11 mouse cellular contexts compared by ENCODE assay signal in the genomic region with DNA sequence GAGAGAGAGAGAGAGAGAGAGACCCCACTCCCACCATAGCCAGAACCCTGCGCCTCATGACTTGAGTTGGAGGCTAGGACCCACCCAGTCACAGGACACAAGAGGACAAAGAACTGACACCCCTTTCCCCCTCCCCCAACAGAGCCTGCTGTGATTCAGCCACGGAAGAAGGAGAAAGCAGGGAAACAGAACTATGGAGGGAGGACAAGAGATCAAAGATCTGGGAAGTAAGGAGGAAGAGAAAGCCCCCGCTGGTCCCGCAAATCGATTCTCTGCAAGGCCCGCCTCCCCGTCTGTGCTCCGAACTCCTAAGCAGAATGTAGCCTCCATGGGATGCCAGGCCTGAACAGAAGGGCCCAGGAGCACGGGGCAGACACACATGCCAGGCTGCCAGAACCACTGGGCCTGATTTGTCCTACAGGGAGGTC. TPM values are rescaled to one million over a fixed set of nuclear protein-coding genes. Genes with fewer than 3 reads are reported as not detected.
DNase-seq lines count a peak whose midpoint lies in the region; ATAC-seq lines count a peak whose summit lies in the region.
"Had no signal": no experiment of that assay in that cellular context is flagged by ENCODE, and none has a peak within 500 bp of the region (broad histone marks: within the 10 kb centered on the region; RNA-seq: fewer than 3 reads in every experiment).

No protein-coding gene starts in this region.

- peak overlapping the region; percentile 32 for H3K4me2 ChIP-seq in embryonic facial prominence, embryonic 13.5 days
- peak overlapping the region; percentile 38 for H3K4me2 ChIP-seq in limb, embryonic 13.5 days (replicated peaks)
- H3K4me2 ChIP-seq: lung, embryonic 15.5 days had no signal

- DNase-seq in right cerebral cortex, postnatal 4 days: peak; percentile 39
- no peak for DNase-seq in right cerebral cortex, postnatal 36 days (ENCODE audit: low spot score in 2 of 2)
- DNase-seq in retina, postnatal 1 day: peak; percentile 58
- no peak for DNase-seq in gastrocnemius, adult 18-20 months (ENCODE audit: low spot score)
- DNase-seq in urinary bladder, adult 2 months (ENCODE audit: low spot score): no peak
- DNase-seq in gastrocnemius, postnatal 36 days: no peak

- no peak overlapping the region for H3K4me3 ChIP-seq in embryonic facial prominence, embryonic 13.5 days
- H3K4me3 ChIP-seq in limb, embryonic 13.5 days: no peak overlapping the region; the same call in 1 of the 2 replicates
- H3K4me3 ChIP-seq: lung, embryonic 15.5 days had no signal

- no peaks in the 10 kb centered on the region for H3K36me3 ChIP-seq in embryonic facial prominence, embryonic 13.5 days
- no peaks in the 10 kb centered on the region for H3K36me3 ChIP-seq in limb, embryonic 13.5 days
- H3K36me3 ChIP-seq: lung, embryonic 15.5 days had no signal

- WGBS in embryonic facial prominence, embryonic 13.5 days: 17% methylated on average over 9 of the region's 9 CpGs
- 19% methylated on average over 9 of the region's 9 CpGs for WGBS in limb, embryonic 13.5 days

- peaks cover 36% of the 10 kb centered on the region for H3K4me1 ChIP-seq in embryonic facial prominence, embryonic 13.5 days
- peaks cover 13% of the 10 kb centered on the region for H3K4me1 ChIP-seq in limb, embryonic 13.5 days

- H3K27ac ChIP-seq in embryonic facial prominence, embryonic 13.5 days: no peak overlapping the region
- H3K27ac ChIP-seq in limb, embryonic 13.5 days: no peak overlapping the region

- intact Hi-C loops in gastrocnemius, postnatal 36 days (cut with DNase I): no loop called here

- no peaks in the 10 kb centered on the region for H3K9me3 ChIP-seq in embryonic facial prominence, embryonic 13.5 days
- no peaks in the 10 kb centered on the region for H3K9me3 ChIP-seq in limb, embryonic 13.5 days
- H3K9me3 ChIP-seq: lung, embryonic 15.5 days had no signal

- no peak for ATAC-seq in embryonic facial prominence, embryonic 13.5 days (ENCODE audit: insufficient number of reproducible peaks, insufficient read depth, low FRiP score, low TSS enrichment, low read depth)
- no peak for ATAC-seq in limb, embryonic 13.5 days (ENCODE audit: low FRiP score, low read depth)
- ATAC-seq: Patski had no signal

- H3K27me3 ChIP-seq in embryonic facial prominence, embryonic 13.5 days: peaks cover 19% of the 10 kb centered on the region; the same call in 1 of the 2 replicates
- H3K27me3 ChIP-seq in limb, embryonic 13.5 days: peaks cover 33% of the 10 kb centered on the region
- H3K27me3 ChIP-seq: lung, embryonic 15.5 days had no signal

- H3K9ac ChIP-seq in embryonic facial prominence, embryonic 13.5 days: peak overlapping the region; percentile 36; the same call in 1 of the 2 replicates
- peak overlapping the region; percentile 35; the same call in 1 of the 2 replicates for H3K9ac ChIP-seq in limb, embryonic 13.5 days
- H3K9ac ChIP-seq: lung, embryonic 15.5 days had no signal

RNA-seq across cellular contexts. Expression of a gene that starts 12.9 kb away (rescaled TPM):
- 1.1 and 1.3 TPM in 2 replicates for polyA plus RNA-seq in embryonic facial prominence, embryonic 13.5 days (2015; fragmentation: Nextera tagmentation; extraction: Ambion mirVana)
- 0.66 and 1.4 TPM in 2 replicates for polyA plus RNA-seq in limb, embryonic 13.5 days (2015; fragmentation: Nextera tagmentation; extraction: Ambion mirVana)
- not detected for total RNA-seq in gastrocnemius, adult 18-20 months (2021)
- polyA plus RNA-seq in urinary bladder, adult 2 months (2012; rRNA removed): 0.37 and 0.66 TPM in 2 replicates
- total RNA-seq in gastrocnemius, postnatal 36 days (2021): not detected
- total RNA-seq: common myeloid progenitor, adult 5-6 weeks had no signal

RNA-seq across cellular contexts. Expression of a gene that starts 23.8 kb away (rescaled TPM):
- 1.5 and 2.6 TPM in 2 replicates for polyA plus RNA-seq in embryonic facial prominence, embryonic 13.5 days (2015; fragmentation: Nextera tagmentation; extraction: Ambion mirVana)
- 0.18 and 0.60 TPM in 2 replicates for polyA plus RNA-seq in limb, embryonic 13.5 days (2015; fragmentation: Nextera tagmentation; extraction: Ambion mirVana)
- total RNA-seq in gastrocnemius, adult 18-20 months (2021): under 1 TPM; 0.12 to 0.16 TPM
- polyA plus RNA-seq in urinary bladder, adult 2 months (2012; rRNA removed): 0.09 and 0.21 TPM in 2 replicates
- total RNA-seq in gastrocnemius, postnatal 36 days (2021): under 1 TPM in 1 of 2 experiments, not detected in 1; 0.10 TPM
- total RNA-seq: common myeloid progenitor, adult 5-6 weeks had no signal
- polyA plus RNA-seq: Patski had no signal

Comparison
In these comparisons a context has a peak if more than half of its experiments do, and no peak if none do; other contexts are left out.
1. DNase-seq: peak in right cerebral cortex, postnatal 4 days (single experiment) and retina, postnatal 1 day (single experiment); none in right cerebral cortex, postnatal 36 days (0 of 2), gastrocnemius, adult 18-20 months (single experiment), urinary bladder, adult 2 months (single experiment) and gastrocnemius, postnatal 36 days (0 of 2).